Mouse (Mus musculus) kidney, adult 2 months (tissue): ENCODE results near the gene Icos.

Experiments used
- CTCF ChIP-seq: fragments of 200-500 bp; conservative IDR thresholded peaks from 2 replicates; pipeline ENCODE4 v1.5.1; 2011; ENCODE audit warnings: low read depth, mild to moderate bottlenecking, control low read depth, low read length, moderate library complexity, mixed read lengths; ENCODE audit not compliant: insufficient read depth, insufficient read length
- POLR2A ChIP-seq: fragments of 200-500 bp; IDR thresholded peaks from one replicate; pipeline ENCODE4 v1.6.1; 2011; ENCODE audit warnings: low read depth, low read length, control low read depth

GRCm38 (mm10) chr1:60940620-60941019 lies 37.1 kb upstream of the Icos start:
- TF ChIP-seq CTCF (no peak), POLR2A (no peak)
